In genomic region chr5:140980051-140980450, GRCm38 (mm10) we compare ENCODE assay signal across 28 mouse cellular contexts. TPM values are rescaled to one million over a fixed set of nuclear protein-coding genes. Genes with fewer than 3 reads are reported as not detected.
DNase-seq lines count a peak whose midpoint lies in the region; ATAC-seq lines count a peak whose summit lies in the region.
"Had no signal": no experiment of that assay in that cellular context is flagged by ENCODE, and none has a peak within 500 bp of the region (broad histone marks: within the 10 kb centered on the region; RNA-seq: fewer than 3 reads in every experiment).

No protein-coding gene starts in this region.

- no peak overlapping the region for H3K4me3 ChIP-seq in hindbrain, embryonic 12.5 days
- H3K4me3 ChIP-seq: embryonic facial prominence, embryonic 12.5 days; embryonic facial prominence, embryonic 15.5 days; gastrocnemius, adult 2 months; hindbrain, embryonic 13.5 days; intestine, embryonic 15.5 days had no signal

- peak; percentile 50; the same call in 1 of the 2 replicates for ATAC-seq in common myeloid progenitor, adult 5-6 weeks (replicated peaks; ENCODE audit: low read depth, poor library complexity, severe bottlenecking)
- ATAC-seq in neutrophil, adult 5-6 weeks (ENCODE audit: extremely low read depth, insufficient number of reproducible peaks, low FRiP score, poor library complexity, severe bottlenecking): peak; percentile 22; the same call in 1 of the 2 replicates
- no peak for ATAC-seq in hindbrain, embryonic 12.5 days (ENCODE audit: low FRiP score)
- ATAC-seq: forebrain, embryonic 14.5 days; forebrain, postnatal 0 days; hindbrain, embryonic 16.5 days; intestine, embryonic 15.5 days; Patski had no signal

- 91% methylated on average over 2 of the region's 2 CpGs for WGBS in hindbrain, embryonic 12.5 days

- no peaks in the 10 kb centered on the region for H3K36me3 ChIP-seq in hindbrain, embryonic 12.5 days
- H3K36me3 ChIP-seq: embryonic facial prominence, embryonic 12.5 days; embryonic facial prominence, embryonic 15.5 days; G1E; hindbrain, embryonic 13.5 days; intestine, embryonic 15.5 days had no signal

- DNase-seq in spleen, postnatal 36 days (ENCODE audit: low spot score in 2 of 2): peak; percentile 15 to 30
- no peak for DNase-seq in spleen, postnatal 4 days (ENCODE audit: low spot score in 2 of 2)
- no peak for DNase-seq in cerebellum, adult 18-20 months
- no peak for DNase-seq in heart, postnatal 36 days
- DNase-seq: adrenal gland, postnatal 10 days; adrenal gland, postnatal 36 days; cerebellum, adult 2 months; cerebellum, postnatal 10 days; cerebellum, postnatal 36 days; forebrain, postnatal 0 days; gastrocnemius, adult 2 months; gastrocnemius, postnatal 14 days; heart, adult 11 months; heart, postnatal 4 days had no signal

- H3K9ac ChIP-seq in hindbrain, embryonic 12.5 days: no peak overlapping the region
- H3K9ac ChIP-seq: embryonic facial prominence, embryonic 12.5 days; embryonic facial prominence, embryonic 15.5 days; forebrain, postnatal 0 days; hindbrain, embryonic 13.5 days; intestine, embryonic 15.5 days had no signal

- no peak overlapping the region for H3K4me2 ChIP-seq in hindbrain, embryonic 12.5 days (replicated peaks)
- H3K4me2 ChIP-seq: embryonic facial prominence, embryonic 12.5 days; embryonic facial prominence, embryonic 15.5 days; heart, embryonic 11.5 days; hindbrain, embryonic 13.5 days; intestine, embryonic 15.5 days had no signal

- H3K27ac ChIP-seq in hindbrain, embryonic 12.5 days: no peak overlapping the region
- H3K27ac ChIP-seq: embryonic facial prominence, embryonic 12.5 days; embryonic facial prominence, embryonic 15.5 days; gastrocnemius, adult 2 months; hindbrain, embryonic 13.5 days; intestine, embryonic 15.5 days had no signal

- intact Hi-C loops in heart, postnatal 36 days (cut with DNase I): no loop called here

- H3K27me3 ChIP-seq in hindbrain, embryonic 12.5 days: no peaks in the 10 kb centered on the region
- H3K27me3 ChIP-seq: CH12.LX; embryonic facial prominence, embryonic 12.5 days; embryonic facial prominence, embryonic 15.5 days; hindbrain, embryonic 13.5 days; intestine, embryonic 15.5 days; Patski had no signal

- H3K9me3 ChIP-seq in hindbrain, embryonic 12.5 days (replicated peaks): peaks cover 10% of the 10 kb centered on the region; the same call in 1 of the 2 replicates
- H3K9me3 ChIP-seq: embryonic facial prominence, embryonic 12.5 days; intestine, embryonic 15.5 days had no signal

- no peaks in the 10 kb centered on the region for H3K4me1 ChIP-seq in hindbrain, embryonic 12.5 days
- H3K4me1 ChIP-seq: embryonic facial prominence, embryonic 15.5 days; hindbrain, embryonic 13.5 days; intestine, embryonic 15.5 days had no signal

RNA-seq across cellular contexts. Expression of gene Card11, which starts 20.3 kb away (rescaled TPM):
- 1.4 and 1.8 TPM in 2 replicates for total RNA-seq in common myeloid progenitor, adult 5-6 weeks (2017)
- 74.3 and 78.4 TPM in 2 replicates for total RNA-seq in neutrophil, adult 5-6 weeks (2017)
- polyA plus RNA-seq in hindbrain, embryonic 12.5 days (2016; fragmentation: Nextera tagmentation; extraction: Ambion mirVana): not detected in 2 replicates
- under 1 TPM; 0.19 to 0.56 TPM for total RNA-seq in heart, postnatal 36 days (2021)
- total RNA-seq: forebrain, postnatal 0 days; G1E had no signal
- polyA plus RNA-seq: forebrain, embryonic 11.5 days; forebrain, embryonic 14.5 days; forebrain, postnatal 0 days; G1E; Patski had no signal

Comparison
In these comparisons a context has a peak if more than half of its experiments do, and no peak if none do; other contexts are left out.
1. DNase-seq: peak in spleen, postnatal 36 days (2 of 2); none in spleen, postnatal 4 days (0 of 2), cerebellum, adult 18-20 months (0 of 2) and heart, postnatal 36 days (0 of 2).
2. RNA of gene Card11, which starts 20.3 kb away (total RNA-seq): 74.3 to 78.4 TPM in neutrophil, adult 5-6 weeks; 1.4 to 1.8 TPM in common myeloid progenitor, adult 5-6 weeks and 0.19 to 0.56 TPM in heart, postnatal 36 days; every median in the first group is over 10 times any median in the second.